Mouse (Mus musculus) heart, postnatal 0 days (tissue): Measurements from ENCODE around the gene Ppox.

Source experiments
- CTCF ChIP-seq: IDR thresholded peaks from 2 replicates; pipeline ENCODE4 v1.5.1; 2016; ENCODE audit warnings: antibody characterized with exemption, control low read depth, low read depth
- EP300 ChIP-seq: IDR thresholded peaks from 2 replicates; pipeline ENCODE4 v1.6.1; 2016; ENCODE audit warnings: antibody characterized with exemption, low read depth

DNA sequence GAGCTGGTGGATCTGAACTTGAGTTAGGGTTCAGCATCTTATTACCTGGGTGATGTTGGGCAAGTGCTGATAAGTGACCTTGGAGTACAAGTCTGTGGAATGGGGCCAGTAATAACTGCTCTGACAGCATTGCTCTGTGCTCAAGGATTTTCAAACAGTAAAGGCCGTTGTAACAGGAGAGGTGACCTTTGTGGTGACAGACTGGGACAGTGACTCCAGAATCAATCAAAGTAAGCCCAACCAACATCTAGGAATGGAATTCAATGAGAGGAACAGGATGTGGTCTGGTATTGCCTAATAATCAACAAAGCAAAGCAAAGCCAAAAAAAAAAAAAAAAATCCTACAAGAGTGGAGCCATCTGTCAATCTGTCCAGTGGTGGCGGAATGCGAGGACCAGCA lies 20.7 kb downstream of the Ppox start:
- TF ChIP-seq CTCF: no peak
- TF ChIP-seq EP300: no peak
